Mouse (Mus musculus) erythroblast, embryonic 14.5 days (primary cell): ENCODE results near the gene Rab11fip2.

Source experiments
- GATA1 ChIP-seq: IDR thresholded peaks from 2 replicates; pipeline ENCODE4 v1.6.1; 2012; ENCODE audit warnings: low read length, inconsistent platforms, mixed read lengths
- TAL1 ChIP-seq: IDR thresholded peaks from 3 replicates; pipeline ENCODE4 v1.6.1; 2012; ENCODE audit warnings: low read length, inconsistent platforms, mixed read lengths

GRCm38 (mm10) chr19:59866666-59867065 is 76.8 kb downstream of the Rab11fip2 start:
- TF ChIP-seq TAL1 (no peak; the same call in 2 of the 3 replicates), GATA1 (no peak)
